Mouse (Mus musculus) cortical plate, adult 2 months (tissue): Measurements from ENCODE around the gene Hist1h2ae.

Experiments
- CTCF ChIP-seq: fragments of 200-500 bp; IDR thresholded peaks from 2 replicates; pipeline ENCODE4 v1.5.1; 2011; ENCODE audit warnings: mild to moderate bottlenecking, control low read depth, low read length; ENCODE audit not compliant: insufficient read depth; ENCODE audit errors: extremely low read depth
- POLR2A ChIP-seq: fragments of 200-500 bp; IDR thresholded peaks from 2 replicates; pipeline ENCODE4 v1.6.1; 2011; ENCODE audit warnings: mild to moderate bottlenecking, low read length, control low read depth; ENCODE audit not compliant: insufficient read depth; ENCODE audit errors: extremely low read depth

- no peak for TF ChIP-seq POLR2A
- TF ChIP-seq CTCF: no peak
These were observed 38.8 kb upstream of the Hist1h2ae start for GRCm38 (mm10) chr13:23609844-23610243.
